Mouse (Mus musculus): ENCODE measurements around the gene Nav2.

Gene Nav2

DNA sequence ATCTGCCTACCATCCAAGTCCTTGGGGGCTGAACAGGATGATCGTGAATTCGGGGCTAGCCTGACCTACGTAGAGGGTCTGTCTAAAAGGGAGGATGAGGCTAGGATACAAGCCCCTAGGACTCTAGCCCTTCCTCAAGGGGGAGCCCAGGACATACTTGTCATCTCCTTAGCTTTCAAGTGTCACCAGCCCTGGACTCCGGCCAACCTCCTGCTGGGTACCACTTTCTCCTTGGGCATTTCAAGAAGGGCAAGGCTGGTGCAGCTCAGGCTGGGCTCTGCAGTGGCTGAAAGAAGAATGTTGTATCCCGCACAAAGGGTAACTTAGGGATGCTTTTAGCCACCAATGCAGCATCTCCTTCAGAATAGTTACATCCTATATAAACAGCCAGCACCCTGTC is 592.4 kb downstream of the Nav2 start:
- DNase-seq = no peak

DNA sequence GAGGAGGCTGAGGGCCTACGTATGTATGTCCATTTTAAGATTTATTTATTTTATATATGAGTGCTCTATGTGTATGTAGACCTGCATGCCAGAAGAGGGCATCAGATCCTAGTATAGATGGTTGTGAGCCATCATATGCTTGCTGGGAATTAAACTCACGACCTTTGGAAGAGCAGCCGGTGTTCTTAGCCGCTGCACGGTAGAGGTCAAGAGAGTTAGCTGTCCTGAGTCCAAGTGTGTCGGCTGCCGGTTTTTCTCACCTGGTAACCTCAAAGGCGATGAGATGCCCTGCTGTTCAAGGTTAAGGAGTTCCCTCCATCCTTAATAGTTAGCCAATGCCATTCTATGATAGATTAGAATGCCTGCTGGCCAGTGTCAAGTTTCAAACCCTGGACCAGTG is 594.9 kb downstream of the Nav2 start:
- DNase-seq = no peak

DNA sequence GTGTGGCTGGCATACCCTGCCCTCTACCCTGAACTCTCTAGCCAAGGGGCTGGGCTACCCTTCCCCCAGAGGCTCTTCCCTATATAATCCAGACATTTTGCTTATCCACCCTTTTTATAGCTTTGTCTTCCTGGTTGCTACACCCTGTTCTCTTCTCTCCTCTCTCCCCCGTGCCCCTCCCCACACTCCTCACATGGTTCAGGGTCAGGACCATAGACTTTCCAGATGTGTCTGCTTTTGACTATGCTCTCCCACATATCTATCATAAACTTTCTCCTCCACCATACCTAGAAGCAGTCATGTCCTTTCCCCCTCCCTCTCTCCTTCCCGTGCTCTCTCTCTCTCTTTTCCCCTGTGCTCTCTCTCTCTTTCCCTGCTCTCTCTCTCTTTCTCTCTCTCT is 595.4 kb downstream of the Nav2 start:
- DNase-seq = no peak

DNA sequence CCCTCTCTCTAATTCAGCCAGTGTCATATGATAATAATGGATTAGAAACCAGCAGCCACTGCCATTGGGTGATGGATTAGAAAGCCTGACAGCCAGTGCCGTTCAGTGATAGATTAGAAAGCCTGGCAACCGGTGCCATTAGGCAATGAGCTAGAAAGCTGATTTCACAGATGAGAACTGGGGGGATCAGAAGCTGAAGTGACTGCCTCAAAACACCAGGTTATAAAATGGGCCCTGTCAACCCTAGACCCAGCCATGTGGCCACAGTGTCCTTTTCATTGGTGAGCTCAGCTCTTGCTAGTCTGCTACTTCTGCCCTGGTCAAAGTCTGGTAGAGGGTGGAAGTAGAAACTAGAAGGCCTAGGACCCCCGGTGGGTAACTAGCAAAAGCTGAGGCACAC is 595.8 kb downstream of the Nav2 start:
- no peak for DNase-seq

DNA sequence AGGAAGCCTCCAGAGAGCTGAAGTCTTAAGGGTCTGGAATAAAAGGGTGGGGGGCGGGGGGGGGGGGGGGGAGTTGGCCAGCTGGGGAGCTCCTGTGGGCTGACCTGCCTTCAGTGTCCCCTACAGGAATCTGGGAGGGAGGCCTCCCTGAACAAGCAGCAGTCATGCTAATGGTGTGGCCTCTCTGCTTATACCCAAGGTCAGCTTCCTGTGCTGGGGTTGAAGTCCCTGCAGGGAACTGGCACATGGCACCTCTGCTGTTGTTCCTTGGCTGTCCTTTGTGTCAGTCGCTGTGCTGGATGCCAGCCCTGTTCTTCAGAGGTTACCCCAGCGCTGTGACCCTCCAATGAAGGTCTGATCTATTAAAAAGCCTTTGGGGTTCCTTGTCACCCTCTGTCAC is 596.5 kb downstream of the Nav2 start:
- no peak for DNase-seq

DNA sequence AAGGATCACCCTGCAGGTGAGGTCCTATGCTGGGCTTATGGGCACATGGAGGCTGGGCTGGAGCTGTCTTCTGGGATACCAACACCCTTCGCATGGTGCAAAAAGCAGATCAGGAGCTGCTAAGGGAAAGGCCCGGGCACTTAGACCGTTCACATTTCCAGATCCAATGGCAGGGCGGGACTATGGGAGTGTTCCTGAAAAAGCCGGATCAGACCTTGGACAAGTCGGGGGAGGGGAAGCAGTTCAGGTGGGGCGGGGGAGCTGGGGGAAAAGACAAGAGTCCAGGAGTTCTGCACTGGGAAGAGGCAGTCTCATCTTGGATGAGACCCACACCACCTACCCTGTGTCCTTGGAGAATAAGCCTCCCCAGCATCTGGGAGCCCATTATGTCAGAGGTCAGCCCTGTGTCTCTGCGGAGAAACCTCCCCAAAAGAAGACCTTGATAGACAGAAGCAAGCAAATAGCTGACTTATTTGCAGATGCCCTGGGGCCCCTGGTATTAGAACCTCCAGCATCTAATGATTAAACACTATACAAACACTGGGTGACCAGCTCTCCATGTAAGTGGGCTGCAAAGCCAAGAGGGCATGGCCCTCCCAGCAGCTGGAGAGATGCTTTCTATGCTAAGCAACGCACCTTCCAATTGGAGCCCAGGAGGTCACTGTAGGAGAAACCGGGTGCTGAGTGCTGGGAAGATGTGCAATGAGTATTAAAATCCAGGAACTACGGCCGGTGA is 597.7 kb downstream of the Nav2 start:
- DNase-seq = no peak

DNA sequence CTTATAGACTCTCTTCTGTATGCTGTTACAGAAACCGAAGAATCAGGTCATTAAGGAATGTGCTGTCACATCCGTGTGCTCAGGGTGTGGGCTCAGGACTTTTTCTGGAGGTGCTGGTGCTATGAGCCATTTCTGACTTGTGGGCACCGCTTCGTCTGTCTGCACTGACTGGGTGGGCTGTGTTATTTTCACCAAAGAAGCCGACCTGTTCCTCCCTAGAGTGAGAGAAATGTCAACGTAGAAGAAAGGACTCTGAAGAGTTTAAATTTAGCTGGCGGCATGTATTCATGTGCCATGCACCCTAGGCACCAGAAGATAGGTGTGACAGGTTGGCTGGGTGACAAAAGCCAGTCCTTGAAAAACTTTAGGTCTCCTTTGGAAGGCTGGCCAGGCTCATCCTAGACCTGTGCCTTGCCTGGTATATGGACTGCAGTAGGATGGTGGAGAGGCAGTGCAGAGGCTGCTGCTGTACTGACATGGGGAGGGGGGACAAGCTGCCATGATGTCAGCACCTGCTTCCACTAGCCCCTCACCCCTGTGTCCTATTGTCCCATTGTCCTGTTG is 599.5 kb downstream of the Nav2 start:
- DNase-seq = no peak

DNA sequence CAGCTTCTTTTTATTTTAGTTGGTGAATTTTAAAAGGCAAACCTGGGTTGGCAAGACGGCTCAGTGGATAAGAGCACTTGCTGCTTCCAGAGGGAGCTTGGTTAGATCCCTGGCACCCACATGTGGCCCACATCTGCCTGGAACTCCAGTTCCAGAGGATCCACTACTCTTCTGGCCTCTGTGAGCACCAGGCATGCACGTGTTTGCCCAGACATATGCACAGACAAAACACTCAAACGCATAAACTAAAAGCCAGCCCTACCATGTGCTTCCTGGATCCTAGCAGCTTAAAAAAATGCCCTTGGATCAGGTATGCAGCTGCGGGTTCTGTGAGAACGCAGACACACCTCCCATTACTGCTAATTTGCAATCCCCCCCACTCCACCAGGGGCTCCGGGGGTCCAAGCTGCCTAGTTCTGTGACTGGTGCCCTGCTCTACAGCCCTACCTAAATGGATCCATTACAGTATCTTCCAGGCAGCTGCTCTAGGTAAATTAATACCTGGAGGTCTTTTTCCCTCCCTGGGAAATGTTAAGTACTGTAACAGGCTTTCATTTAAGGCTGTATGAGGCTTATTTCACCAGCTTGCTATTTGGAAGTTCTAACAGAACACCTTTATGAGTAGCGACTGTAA is 603.4 kb downstream of the Nav2 start:
- DNase-seq = no peak

DNA sequence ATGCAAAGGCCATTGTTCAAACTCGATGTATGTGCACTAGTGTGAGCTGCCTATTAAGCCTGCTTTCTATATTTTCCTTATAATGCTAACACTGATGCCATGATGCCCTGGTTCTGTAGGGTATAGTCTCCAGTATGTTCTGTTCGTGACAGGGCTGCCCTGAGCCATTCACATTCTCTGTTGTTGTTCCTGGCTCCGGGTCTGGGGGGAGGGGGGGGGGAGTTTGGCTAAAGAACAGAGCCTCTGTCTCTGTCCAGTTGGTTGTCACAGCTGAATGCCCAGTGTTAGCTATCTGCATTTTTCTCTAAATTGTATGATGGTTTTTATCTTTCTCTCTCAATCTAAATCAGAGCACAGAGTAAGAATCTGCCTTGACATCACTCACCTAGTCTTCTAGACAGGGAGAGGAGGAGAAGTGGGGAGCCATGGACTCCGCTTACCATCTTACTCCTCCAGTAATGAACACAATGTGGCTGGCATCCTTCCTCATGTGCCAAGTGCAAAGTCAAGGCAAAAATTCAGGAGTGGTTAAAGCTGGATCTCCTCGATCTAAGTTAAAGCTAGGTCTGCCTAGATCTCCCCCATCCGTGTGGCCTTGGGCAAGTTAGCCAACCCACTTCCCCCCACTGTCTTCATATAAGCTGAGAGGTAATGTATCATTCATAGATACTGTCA is 605.4 kb downstream of the Nav2 start:
- no peak for DNase-seq

DNA sequence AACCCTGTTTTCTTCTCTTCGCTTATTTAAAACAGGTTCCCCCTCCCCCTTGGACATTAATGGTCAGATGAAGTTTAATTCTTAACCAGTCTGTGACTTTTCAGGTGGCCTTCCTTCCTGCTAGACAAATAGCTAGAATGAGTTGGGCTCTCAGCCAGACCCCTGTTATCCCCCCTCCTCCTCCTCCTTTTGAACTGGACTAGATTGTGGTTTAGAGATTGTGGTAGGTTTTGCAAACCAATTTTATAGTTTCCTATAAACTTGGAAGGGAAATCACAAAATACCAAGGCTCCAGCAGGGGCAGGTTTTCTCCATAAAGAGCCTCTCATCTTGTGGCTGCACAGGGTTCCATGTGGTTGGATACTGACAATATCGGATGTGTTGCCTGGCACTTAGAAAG is 606.5 kb downstream of the Nav2 start:
- DNase-seq = no peak

DNA sequence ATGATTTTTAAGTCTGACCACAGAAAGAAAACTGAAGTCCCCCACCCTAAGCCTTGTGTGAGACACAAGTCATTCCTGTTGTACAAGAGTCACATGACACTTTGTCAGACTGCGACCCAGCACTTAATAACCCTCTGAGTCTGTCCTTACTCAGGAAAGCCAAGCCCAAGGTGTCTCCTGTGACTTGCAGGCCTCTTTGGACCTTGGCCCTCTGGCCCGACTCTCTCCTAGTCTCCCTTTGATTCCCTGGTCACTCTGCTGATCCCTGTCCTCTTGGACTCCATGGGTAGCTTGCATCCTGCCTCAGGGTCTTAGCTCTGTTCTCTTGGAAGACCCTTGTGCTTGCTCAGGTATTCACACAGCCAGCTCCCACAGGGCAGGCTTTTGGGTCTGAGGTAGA is 612.0 kb downstream of the Nav2 start:
- no peak for DNase-seq

DNA sequence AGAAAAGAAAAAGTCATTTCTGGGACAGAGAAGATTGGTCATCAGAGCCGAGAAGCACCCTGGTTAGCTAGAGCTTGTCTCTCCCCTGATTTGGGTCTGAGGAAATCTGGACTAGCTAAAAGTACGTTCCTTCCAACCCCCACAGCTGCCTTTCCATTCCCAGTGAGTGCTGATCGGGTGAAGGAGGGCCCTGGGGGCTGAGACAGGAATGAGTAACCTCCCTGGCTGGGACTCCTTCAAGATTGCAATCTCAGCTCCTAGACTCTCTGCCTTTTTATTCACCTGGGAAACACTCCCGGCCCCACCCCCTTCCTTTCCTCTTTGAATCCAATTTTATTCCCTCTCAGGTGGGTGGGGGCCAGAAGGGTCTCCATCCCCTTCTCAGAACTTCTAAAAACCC is 612.8 kb downstream of the Nav2 start:
- no peak for DNase-seq

DNA sequence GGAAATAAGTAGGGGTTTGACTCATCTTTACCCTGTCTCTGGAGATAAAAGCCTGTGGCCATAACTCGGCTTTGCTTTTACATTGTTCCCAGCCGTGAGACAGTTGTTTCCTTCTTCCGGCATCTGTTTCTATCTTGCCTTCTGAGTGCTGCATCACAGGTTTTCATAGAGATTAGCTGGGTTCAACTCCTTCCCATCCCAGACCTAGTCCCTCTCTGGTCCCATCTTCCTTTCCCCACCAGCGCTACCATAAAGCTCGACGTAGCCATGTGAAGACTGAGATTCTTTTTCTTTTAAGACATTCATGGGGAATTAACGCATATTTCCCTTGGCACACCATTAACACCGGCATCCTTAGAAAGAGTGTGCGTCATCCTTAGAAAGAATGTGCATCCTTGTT is 613.5 kb downstream of the Nav2 start:
- no peak for DNase-seq

DNA sequence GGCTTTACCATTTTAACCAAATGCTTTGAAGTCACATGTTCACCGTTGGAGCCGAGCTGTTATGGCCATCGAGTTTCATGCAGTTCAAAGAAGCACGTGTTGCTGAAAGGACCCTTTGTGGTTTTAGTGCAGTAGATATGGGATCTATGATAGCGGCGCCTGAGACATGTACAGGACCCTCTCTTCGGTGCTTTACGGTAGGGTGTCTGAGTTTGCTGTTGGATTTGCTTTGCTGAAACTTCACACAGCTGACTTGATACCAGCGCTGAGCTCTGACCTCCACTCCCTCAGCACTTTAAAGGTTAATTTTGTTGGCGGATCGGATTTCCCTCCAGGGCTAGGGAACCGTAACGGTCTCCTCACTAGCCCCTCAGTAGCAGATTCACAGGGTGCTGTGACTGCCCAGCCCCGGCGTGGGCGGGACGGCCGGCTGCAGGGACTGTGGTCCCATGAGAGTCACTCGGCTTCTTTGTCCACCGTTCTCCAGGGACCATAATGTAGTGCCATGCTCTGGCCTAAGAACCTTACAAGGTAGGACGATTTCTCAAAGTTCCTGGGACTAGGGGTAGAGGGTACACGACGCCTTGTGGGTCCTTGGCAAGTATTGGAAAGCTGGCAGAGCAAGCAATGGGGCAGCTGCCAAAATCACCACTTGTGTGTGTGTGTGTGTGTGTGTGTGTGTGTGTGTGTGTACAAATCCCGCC is 614.0 kb downstream of the Nav2 start:
- DNase-seq = no peak

DNA sequence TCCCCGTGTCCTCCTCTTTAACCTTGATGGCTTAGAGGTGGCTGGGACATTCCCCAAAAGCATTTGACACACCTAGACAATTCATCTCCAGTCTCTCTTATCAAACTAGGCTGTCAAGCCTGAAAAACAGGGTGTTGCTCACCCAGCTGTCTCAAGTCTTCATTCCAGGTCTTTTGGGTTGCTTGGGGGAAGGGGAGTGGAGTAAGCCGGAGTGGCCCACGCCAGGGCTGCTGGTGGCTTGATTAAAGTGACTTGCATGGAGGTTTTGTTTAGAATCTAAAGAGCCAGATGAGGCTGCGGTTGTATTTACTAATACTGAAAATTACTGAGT is 614.6 kb downstream of the Nav2 start:
- DNase-seq = no peak

DNA sequence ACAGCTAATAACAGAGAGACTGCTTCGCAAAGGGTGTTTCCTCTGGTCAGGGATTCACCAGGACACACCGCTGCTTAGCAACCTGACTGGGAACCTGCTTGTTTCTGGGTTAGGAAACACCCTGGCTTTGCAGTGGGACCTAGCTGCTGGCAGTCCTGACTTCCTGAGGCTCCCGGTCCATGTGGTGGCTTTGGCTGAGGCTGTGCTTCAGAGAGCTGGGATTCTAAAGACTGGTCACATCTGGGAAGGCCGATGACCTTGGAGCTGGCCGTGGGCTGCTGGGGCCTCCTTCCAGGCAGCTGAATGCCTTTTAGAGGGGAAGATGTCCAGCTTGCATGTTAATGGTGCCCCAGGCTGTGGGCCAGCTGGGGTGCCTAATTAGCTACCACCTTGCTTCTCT is 615.2 kb downstream of the Nav2 start:
- no peak for DNase-seq

DNA sequence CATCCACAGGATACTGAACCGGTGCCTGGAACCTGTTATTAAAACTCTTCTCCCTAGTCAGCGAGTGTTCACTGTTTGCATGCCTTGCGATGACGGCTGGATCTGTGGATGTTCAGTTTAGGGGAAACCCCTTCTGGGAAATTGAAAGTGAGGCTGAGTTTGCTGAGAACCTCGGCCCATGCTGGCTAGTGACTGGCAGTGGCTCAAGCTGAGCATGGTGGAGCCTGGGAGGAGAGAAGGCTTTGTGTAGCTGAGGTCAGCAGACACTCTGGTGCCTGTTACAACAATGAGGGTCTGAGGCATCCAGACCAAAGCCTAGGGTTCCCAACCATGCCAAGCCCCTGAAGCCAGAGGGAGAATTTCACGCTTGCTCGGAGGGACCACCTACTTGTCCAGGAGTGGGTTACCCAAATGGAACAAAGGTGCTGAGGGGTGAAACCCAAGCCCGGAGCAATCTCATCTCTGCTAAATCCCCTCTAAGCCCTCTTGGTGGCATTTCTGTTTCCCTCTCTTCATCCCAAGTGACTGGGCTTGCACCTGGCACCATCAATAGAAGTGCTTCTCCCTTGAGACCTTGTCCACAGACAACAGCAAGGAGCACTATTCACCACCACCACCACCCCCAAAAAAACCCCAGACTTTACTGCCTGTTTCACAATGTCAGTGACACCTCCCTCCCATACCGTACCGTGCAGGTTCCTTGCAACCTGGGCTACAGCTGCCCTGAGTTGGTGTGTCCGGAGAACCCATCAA is 617.0 kb downstream of the Nav2 start:
- no peak for DNase-seq

DNA sequence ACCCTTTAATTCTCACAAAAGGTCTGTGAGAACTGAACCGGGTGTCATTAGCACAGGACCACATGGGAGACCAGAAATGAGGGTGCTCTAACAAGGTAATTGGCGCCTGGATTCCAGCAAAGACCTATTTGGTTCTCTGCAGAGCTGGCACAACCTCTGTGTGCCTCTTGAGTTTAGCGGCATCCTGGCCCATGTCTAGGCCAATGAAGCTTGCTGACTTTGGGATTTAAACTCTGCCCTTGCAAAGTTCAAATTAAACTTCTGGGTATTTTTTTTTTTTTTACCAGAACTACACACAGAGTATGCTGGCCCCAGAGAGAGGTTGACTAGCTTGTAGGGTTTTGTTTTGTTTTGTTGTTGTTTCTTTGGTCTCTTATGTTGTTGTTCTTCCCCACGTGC is 617.6 kb downstream of the Nav2 start:
- no peak for DNase-seq

DNA sequence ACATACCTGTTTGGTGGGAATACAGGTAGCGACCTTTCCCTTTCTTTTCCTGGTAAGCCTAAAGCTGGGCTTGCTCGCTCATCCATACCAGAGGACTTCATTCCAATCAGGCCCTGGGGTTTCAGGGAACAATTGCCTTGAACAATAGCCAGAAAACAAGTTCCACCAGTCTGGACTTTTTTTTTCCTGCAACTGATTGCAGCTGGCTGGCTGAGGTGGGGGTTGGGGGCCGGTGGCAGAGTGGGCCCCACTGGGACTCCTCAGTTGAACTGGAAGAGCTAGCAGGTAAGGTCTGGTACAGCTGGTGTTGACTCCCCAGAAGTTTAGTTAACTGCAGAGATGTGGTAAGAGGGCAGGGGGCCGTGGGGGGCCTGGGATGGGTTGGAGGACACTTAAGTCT is 619.0 kb downstream of the Nav2 start:
- no peak for DNase-seq

DNA sequence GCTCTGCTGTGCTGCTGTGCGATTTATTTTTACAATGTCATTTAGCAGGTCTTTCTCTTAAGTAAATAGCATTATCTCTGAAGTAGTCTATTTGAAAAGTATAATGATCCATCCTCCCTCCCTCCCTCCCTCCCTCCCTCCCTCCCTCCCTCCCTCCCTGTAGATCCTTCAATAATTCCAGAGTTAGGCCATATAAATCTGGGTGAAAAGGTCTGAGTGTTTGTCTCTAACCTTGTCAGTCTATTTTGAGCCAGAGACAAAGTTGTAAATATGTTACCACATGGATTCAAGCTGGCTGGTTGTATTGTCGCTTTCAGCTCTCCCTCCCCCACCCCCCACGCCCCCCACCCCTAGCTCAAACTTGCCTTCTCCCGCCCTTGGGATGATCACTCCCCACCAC is 619.4 kb downstream of the Nav2 start:
- no peak for DNase-seq

DNA sequence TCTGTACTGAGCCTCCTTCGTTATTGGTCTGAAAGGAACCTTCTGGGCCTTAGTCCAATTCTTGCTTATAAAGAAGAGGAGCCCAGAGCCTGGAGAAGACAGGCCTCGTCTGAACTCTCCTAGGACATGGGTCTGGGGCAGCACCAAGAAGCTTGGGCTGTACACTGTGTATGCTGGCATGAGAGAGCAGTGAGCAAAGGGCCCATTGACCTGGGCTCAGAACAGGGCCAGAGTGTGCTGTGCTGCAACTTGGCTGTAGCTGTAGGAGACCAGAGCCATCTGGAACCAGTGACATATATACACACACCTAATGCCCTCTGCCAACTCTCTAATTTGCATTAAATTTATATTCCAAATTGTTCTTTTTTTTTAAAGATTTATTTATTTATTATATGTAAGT is 621.0 kb downstream of the Nav2 start:
- no peak for DNase-seq

DNA sequence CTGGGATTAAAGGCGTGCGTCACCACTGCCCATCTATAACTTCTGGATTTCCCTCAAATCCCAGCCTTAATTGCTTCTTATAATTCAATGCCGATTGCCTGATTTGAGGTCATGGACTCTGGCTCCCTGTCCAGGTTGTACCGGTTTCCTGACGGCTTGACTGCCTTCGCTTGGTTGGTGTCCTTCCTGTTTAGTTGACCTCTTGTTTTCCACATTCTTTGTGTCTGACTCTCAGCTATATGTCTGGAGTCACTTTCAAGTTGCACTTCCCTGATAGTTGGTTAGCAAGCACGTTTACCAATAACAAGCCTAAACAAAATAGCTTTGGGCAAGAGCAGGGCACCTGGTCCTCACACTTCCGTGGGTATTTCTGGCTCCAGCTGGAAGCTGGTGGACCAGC is 625.1 kb downstream of the Nav2 start:
- no peak for DNase-seq

DNA sequence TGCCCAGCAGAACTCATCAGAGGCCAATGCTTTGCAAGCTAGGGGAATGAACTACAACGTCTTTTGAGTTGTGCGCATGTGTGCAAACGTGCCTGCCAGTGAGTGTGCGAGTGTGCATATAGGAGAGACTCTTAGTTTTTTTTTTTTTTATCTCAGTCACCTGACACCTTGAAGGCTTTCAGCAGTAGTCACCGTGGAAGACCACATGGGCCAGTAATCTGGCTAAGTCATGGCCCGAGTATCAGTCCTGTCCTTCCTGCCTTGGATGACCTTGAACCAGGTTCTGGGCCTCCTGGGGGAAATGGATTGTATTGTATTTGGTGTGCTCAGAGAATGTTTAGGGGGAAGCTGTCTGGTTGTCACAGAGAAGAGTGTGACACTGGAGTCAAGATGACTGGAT is 625.7 kb downstream of the Nav2 start:
- DNase-seq = no peak

Measured in cerebellum, adult 8-10 months (tissue).